Mouse (Mus musculus) left cerebral cortex, postnatal 4 days (tissue): ENCODE measurements around the gene Arl14. TPM values are rescaled to one million over a fixed set of nuclear protein-coding genes. Genes with fewer than 3 reads are reported as not detected.

ENCODE experiments used
- DNase-seq: peaks from one replicate; pipeline ENCODE4 v3.0.0-alpha.2; 2022
- intact Hi-C: fragments of 180-260 bp; cut with DNase I; formaldehyde crosslinking; loops from one replicate; pipeline ENCODE4 v1.15.1; 2025
- total RNA-seq, 2 experiments: library from RNA; stranded (reverse); gene quantifications; 2 replicates each; pipeline ENCODE4 v1.2.3; 2021

Gene Arl14
- not detected for total RNA-seq

GRCm38 (mm10) chr3:69221806-69222501 is at the start of gene Arl14:
Gene Arl14 (plus strand): TSS chr3:69222419.
- intact Hi-C loops = no loop called here
- no peak for DNase-seq

GRCm38 (mm10) chr3:69175229-69175628 is 47.0 kb upstream of the Arl14 start:
- intact Hi-C loops = no loop called here
- DNase-seq = no peak

GRCm38 (mm10) chr3:69177168-69177797 is 44.9 kb upstream of the Arl14 start:
- peak; percentile 8 for DNase-seq
- intact Hi-C loops = no loop called here

GRCm38 (mm10) chr3:69177914-69178313 is 44.3 kb upstream of the Arl14 start:
- intact Hi-C loops = no loop called here
- no peak for DNase-seq

- no peak for DNase-seq
- intact Hi-C loops = no loop called here
Observed at GRCm38 (mm10) chr3:69178365-69179004, 43.7 kb upstream of the Arl14 start.

- intact Hi-C loops = no loop called here
- no peak for DNase-seq
Observed at GRCm38 (mm10) chr3:69181531-69181930, 40.7 kb upstream of the Arl14 start.

GRCm38 (mm10) chr3:69182225-69182624 is 40.0 kb upstream of the Arl14 start:
- DNase-seq = no peak
- intact Hi-C loops = no loop called here

- intact Hi-C loops = no loop called here
- no peak for DNase-seq
Observed at GRCm38 (mm10) chr3:69185244-69185643, 37.0 kb upstream of the Arl14 start.

GRCm38 (mm10) chr3:69186031-69186430 is 36.2 kb upstream of the Arl14 start:
- DNase-seq = no peak
- intact Hi-C loops = no loop called here

- peak; percentile 3 for DNase-seq
- intact Hi-C loops = no loop called here
Observed at GRCm38 (mm10) chr3:69186643-69187042, 35.6 kb upstream of the Arl14 start.

GRCm38 (mm10) chr3:69192995-69193394 is 29.2 kb upstream of the Arl14 start:
- no peak for DNase-seq
- intact Hi-C loops = no loop called here

GRCm38 (mm10) chr3:69194496-69194895 is 27.7 kb upstream of the Arl14 start:
- no peak for DNase-seq
- intact Hi-C loops = no loop called here

- intact Hi-C loops = no loop called here
- no peak for DNase-seq
Observed at GRCm38 (mm10) chr3:69195251-69195650, 27.0 kb upstream of the Arl14 start.

- no peak for DNase-seq
- intact Hi-C loops = no loop called here
Observed at GRCm38 (mm10) chr3:69198098-69198497, 24.1 kb upstream of the Arl14 start.

GRCm38 (mm10) chr3:69200251-69200650 is 22.0 kb upstream of the Arl14 start:
- DNase-seq = no peak
- intact Hi-C loops = no loop called here

GRCm38 (mm10) chr3:69201206-69201605 is 21.0 kb upstream of the Arl14 start:
- no peak for DNase-seq
- intact Hi-C loops = no loop called here

- no peak for DNase-seq
- intact Hi-C loops = no loop called here
Observed at GRCm38 (mm10) chr3:69202876-69203275, 19.3 kb upstream of the Arl14 start.

GRCm38 (mm10) chr3:69205266-69206054 is 16.8 kb upstream of the Arl14 start:
- intact Hi-C loops = no loop called here
- no peak for DNase-seq

- no peak for DNase-seq
- intact Hi-C loops = no loop called here
Observed at GRCm38 (mm10) chr3:69206193-69206893, 15.9 kb upstream of the Arl14 start.

- peak; percentile 17 for DNase-seq
- intact Hi-C loops = no loop called here
Observed at GRCm38 (mm10) chr3:69208441-69209309, 13.5 kb upstream of the Arl14 start.
